Mouse (Mus musculus) midbrain, embryonic 11.5 days (tissue): ENCODE measurements around the gene Ofcc1. TPM values are rescaled to one million over a fixed set of nuclear protein-coding genes. Genes with fewer than 3 reads are reported as not detected.

Experiments used
- ATAC-seq: fragments of 200-750 bp; cut with Nextera tagmentation; 2 replicates; pipeline ENCODE4 v1.8.0; 2017; ENCODE audit warnings: moderate TSS enrichment, moderate library complexity; ENCODE audit not compliant: low FRiP score
- DNase-seq: peaks from one replicate; pipeline ENCODE4 v3.0.0; 2015; ENCODE audit warnings: low spot score; ENCODE audit errors: missing footprints
- H3K27ac ChIP-seq: fragments of 300-500 bp; sonication (generic); 2 replicates; pipeline ENCODE4 v1.5.1; 2014; ENCODE audit warnings: low read depth, low read length
- H3K27me3 ChIP-seq: fragments of 300-500 bp; sonication (generic); 2 replicates; pipeline ENCODE4 v1.6.1; 2014; ENCODE audit warnings: mild to moderate bottlenecking, low read length, moderate library complexity, mixed read lengths; ENCODE audit not compliant: control insufficient read depth, insufficient read depth
- H3K36me3 ChIP-seq: fragments of 300-500 bp; sonication (generic); 2 replicates; pipeline ENCODE4 v1.6.1; 2014; ENCODE audit warnings: mild to moderate bottlenecking, low read length, moderate library complexity, mixed read lengths; ENCODE audit not compliant: control insufficient read depth, insufficient read depth
- H3K4me1 ChIP-seq: fragments of 300-500 bp; sonication (generic); 2 replicates; pipeline ENCODE4 v1.6.1; 2014; ENCODE audit warnings: low read length; ENCODE audit not compliant: control insufficient read depth, insufficient read depth
- H3K4me2 ChIP-seq: fragments of 300-500 bp; sonication (generic); 2 replicates; pipeline ENCODE4 v1.6.1; 2014; ENCODE audit warnings: mild to moderate bottlenecking, moderate library complexity
- H3K4me3 ChIP-seq: fragments of 300-500 bp; sonication (generic); 2 replicates; pipeline ENCODE4 v1.5.1; 2014; ENCODE audit warnings: low read depth, low read length
- H3K9ac ChIP-seq: fragments of 300-500 bp; sonication (generic); 2 replicates; pipeline ENCODE4 v1.6.1; 2014; ENCODE audit warnings: low read length
- H3K9me3 ChIP-seq: fragments of 300-500 bp; sonication (generic); 2 replicates; pipeline ENCODE4 v1.6.1; 2016; ENCODE audit warnings: low read length; ENCODE audit not compliant: control insufficient read depth
- WGBS: fragments of 180-500 bp; shearing (Covaris S2); extraction: QIAGEN DNeasy Blood & Tissue Kit; methylation state at CpG from one replicate; pipeline ENCODE4 v1.1.7; 2014; 5-methylcytosine and 5-hydroxymethylcytosine counted together
- polyA plus RNA-seq: library from polyadenylated mRNA; unstranded; fragments of >200 nt; fragmentation: Nextera tagmentation; extraction: Ambion mirVana; gene quantifications from 2 replicates; pipeline ENCODE4 v1.2.1, GENCODE M21; 2014

The Ofcc1 gene
- polyA plus RNA-seq, 1 experiment from 2014 or later = not detected

DNA sequence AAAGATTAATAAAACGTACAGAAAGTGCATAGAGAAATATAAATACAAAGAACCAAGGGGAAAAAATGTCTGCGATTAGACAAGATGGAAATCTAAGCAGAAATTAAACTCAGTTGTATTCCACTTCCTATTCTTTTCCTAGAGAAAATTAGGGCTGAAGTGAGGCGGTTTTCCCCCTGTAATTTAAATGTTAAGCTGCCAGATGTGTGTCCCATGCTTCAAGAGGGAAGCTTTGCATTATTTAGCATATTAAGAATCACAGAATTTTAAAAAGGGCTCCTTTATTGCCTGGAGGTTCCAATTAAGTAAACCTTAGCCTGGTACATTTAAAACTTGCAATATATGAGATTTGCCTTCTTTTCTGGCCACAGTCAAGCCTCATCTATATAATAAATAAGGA is 205.8 kb downstream of the Ofcc1 start:
- Histone ChIP-seq H3K4me3 (no peak overlapping the region), H3K9me3 (no peaks in the 10 kb centered on the region), H3K27ac (no peak overlapping the region), H3K27me3 (no peaks in the 10 kb centered on the region), H3K4me2 (no peak overlapping the region), H3K36me3 (no peaks in the 10 kb centered on the region), H3K4me1 (peaks cover 3% of the 10 kb centered on the region), H3K9ac (no peak overlapping the region)
- DNase-seq = no peak
- WGBS = 56% methylated on average over 3 of the region's 3 CpGs
- ATAC-seq = no peak

DNA sequence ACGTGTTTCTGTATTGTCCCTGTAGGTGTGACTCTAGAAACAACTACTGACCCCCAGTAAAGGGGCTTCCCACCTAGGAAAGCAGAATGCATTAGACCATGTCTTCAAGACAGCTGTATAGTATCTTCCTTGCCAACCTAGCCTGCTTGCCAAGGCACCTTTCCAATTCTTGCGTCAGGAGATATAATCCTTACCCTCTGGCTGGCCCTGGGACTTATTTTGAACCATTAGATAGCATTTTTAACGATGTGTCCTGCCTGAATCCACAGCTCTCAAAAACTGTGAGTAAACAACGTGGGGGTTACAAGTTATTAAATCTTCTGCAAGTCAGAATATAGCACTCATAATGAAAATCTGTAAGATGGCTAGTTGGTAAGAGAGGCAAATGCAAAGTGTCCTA is 221.3 kb downstream of the Ofcc1 start:
- no peak overlapping the region for H3K4me2 ChIP-seq
- no peaks in the 10 kb centered on the region for H3K27me3 ChIP-seq
- ATAC-seq = no peak

DNA sequence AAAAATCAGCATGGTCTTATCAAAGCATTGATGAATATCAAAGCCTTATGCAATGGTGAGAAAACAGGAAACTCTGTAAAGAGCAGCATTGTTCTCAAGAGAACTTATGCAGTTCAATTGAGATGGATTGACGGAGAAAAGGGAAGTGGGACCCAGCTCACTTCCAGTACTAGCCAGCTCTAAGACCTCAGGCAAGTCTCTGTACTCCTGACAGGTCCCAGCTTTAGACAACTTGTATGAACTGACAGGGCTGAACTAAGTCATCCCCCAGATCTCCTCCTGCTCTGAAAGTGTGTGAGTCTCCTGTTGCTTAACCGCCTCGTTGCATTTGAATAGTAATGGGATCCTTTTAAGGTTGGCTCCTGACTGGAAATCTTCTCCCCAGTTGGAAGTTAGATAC is 225.2 kb downstream of the Ofcc1 start:
- DNase-seq (no peak), ATAC-seq (no peak)
- Histone ChIP-seq H3K27ac (no peak overlapping the region), H3K36me3 (no peaks in the 10 kb centered on the region), H3K27me3 (no peaks in the 10 kb centered on the region), H3K9me3 (no peaks in the 10 kb centered on the region), H3K4me3 (no peak overlapping the region), H3K4me1 (no peaks in the 10 kb centered on the region), H3K4me2 (no peak overlapping the region), H3K9ac (no peak overlapping the region)
- 25% methylated on average over 3 of the region's 3 CpGs for WGBS

More for the DNA sequence above, 221.3 kb downstream of the Ofcc1 start:
- DNase-seq = no peak
- Histone ChIP-seq H3K4me1 (no peaks in the 10 kb centered on the region), H3K27ac (no peak overlapping the region), H3K9me3 (no peaks in the 10 kb centered on the region), H3K36me3 (no peaks in the 10 kb centered on the region), H3K4me3 (no peak overlapping the region), H3K9ac (no peak overlapping the region)
- WGBS = 76% methylated on average over 4 of the region's 4 CpGs

DNA sequence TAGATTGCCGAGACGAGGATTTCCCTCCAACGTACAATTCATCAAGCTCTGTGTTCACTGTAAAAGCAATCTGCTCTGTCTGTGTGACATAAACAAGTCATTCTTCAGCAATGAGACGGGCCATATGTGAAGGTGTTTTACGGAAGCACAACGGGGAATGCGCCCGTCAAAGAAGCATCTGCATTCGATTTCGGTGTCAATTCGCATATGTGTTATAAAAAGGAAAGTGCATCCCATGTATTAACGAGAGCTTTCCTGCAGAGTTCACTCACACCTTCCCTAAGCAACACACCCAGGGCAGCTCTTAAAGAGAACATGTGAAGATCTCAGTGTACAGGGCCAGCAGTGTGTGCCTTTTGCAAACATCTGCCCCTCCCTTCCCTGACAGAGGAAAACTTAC is 225.6 kb downstream of the Ofcc1 start:
- no peak overlapping the region for H3K27ac ChIP-seq
- no peak overlapping the region for H3K4me3 ChIP-seq
- ATAC-seq (no peak), DNase-seq (no peak)
- no peaks in the 10 kb centered on the region for H3K36me3 ChIP-seq
- WGBS = 82% methylated on average over 12 of the region's 12 CpGs
- H3K4me1 ChIP-seq = no peaks in the 10 kb centered on the region
- H3K9me3 ChIP-seq = no peaks in the 10 kb centered on the region
- H3K4me2 ChIP-seq = no peak overlapping the region
- H3K9ac ChIP-seq = no peak overlapping the region
- no peaks in the 10 kb centered on the region for H3K27me3 ChIP-seq

DNA sequence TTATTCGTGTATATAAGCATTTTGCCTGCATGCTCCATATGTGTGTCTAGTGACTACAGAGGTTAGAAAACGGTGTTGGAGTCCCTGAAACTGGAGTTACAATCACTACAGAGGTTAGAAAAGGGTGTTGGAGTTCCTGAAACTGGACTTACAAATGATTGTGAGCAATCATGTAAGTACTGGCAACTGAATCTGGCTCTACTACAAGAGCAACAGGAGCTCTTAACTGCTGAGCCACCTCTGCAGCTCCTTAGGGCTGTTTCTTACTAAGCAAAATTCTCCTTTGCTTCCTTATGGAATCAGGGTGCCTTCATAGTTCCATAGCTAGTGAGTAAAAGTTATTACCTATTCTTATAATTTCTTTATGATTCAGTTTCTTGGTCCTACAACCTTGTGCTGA is 237.4 kb downstream of the Ofcc1 start:
- H3K9me3 ChIP-seq = no peaks in the 10 kb centered on the region
- H3K27me3 ChIP-seq = no peaks in the 10 kb centered on the region
- H3K36me3 ChIP-seq = no peaks in the 10 kb centered on the region
- DNase-seq (no peak), ATAC-seq (no peak)
- no peak overlapping the region for H3K27ac ChIP-seq
- no peaks in the 10 kb centered on the region for H3K4me1 ChIP-seq
- no peak overlapping the region for H3K9ac ChIP-seq
- H3K4me3 ChIP-seq = no peak overlapping the region
- WGBS = 79% methylated on average over 2 of the region's 2 CpGs
- H3K4me2 ChIP-seq = no peak overlapping the region

DNA sequence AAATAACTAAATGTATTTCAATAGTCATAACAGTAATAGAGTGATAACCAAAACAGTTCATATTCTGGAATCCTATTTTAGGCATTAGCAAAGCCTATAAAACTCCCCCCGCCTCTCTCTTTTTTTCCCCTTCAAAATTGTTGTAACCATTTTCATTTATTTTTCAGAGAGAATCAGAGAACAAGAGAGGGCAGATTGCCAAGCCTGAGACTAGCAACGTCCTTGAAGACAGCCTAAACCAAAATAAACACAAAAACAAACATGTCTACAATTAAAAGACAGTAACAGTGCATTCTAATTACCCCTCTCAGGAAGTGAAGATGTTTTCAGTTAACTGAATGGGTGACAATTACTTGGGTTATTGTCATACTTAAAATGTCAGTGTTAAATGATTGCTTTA is 248.9 kb downstream of the Ofcc1 start:
- no peak overlapping the region for H3K4me3 ChIP-seq
- no peak overlapping the region for H3K27ac ChIP-seq
- no peak overlapping the region for H3K9ac ChIP-seq
- no peaks in the 10 kb centered on the region for H3K9me3 ChIP-seq
- WGBS = 68% methylated on average over 2 of the region's 2 CpGs
- no peak for DNase-seq
- no peaks in the 10 kb centered on the region for H3K4me1 ChIP-seq
- no peak overlapping the region for H3K4me2 ChIP-seq
- no peaks in the 10 kb centered on the region for H3K36me3 ChIP-seq
- H3K27me3 ChIP-seq = no peaks in the 10 kb centered on the region
- no peak for ATAC-seq

DNA sequence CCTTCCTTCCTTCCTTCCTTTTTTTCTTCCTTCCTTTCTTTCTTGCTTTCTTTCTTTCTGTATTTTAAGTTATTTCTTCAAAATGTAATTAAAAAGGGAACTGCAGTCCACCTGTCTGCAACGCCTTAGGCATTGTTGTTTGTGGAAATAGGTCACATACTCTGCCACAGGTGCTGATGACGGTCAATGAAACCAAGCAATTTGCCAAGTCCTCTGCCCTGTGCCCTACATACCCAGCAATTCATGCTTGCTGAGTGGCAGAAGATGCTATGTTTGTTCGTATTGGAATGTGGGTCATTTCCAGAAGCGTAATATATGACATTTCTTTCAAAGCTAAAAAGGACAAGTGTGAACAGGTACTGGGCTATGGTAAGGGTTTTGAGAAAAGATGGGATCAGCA is 285.0 kb downstream of the Ofcc1 start:
- H3K4me3 ChIP-seq = no peak overlapping the region
- no peaks in the 10 kb centered on the region for H3K4me1 ChIP-seq
- no peak overlapping the region for H3K4me2 ChIP-seq
- ATAC-seq = no peak
- WGBS = 91% methylated on average over 4 of the region's 4 CpGs
- DNase-seq = no peak
- no peaks in the 10 kb centered on the region for H3K27me3 ChIP-seq
- H3K27ac ChIP-seq = no peak overlapping the region
- H3K9ac ChIP-seq = no peak overlapping the region
- H3K9me3 ChIP-seq = no peaks in the 10 kb centered on the region
- no peaks in the 10 kb centered on the region for H3K36me3 ChIP-seq

DNA sequence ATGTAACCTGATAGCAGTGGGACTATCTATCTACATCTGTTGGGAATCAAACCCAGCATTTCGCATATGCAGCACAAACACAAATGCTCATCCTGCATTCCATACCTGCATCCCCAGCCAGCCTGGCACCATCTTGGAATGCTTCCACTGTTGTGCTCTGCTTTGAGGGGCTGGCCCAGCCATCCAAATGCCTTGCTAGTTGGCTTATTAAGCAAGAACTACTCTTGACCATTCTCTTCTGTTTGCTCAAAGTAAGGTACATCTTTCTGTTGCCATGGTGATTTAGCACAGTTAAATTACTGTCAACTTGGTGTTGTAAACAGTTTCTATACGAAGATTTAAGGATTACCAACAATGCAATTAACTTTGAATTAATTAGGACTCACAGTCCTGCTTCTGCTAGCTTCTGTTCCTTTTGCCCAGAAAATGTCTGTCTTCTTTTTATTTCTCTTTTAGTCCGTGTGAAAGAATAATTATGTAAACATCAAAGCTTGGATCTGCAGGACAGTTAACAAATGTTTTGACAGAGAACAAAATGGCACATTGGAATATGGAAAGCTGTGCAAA is 286.3 kb downstream of the Ofcc1 start:
- no peak overlapping the region for H3K27ac ChIP-seq
- DNase-seq (no peak), ATAC-seq (no peak)
- H3K4me3 ChIP-seq = no peak overlapping the region
- no peaks in the 10 kb centered on the region for H3K36me3 ChIP-seq
- no peak overlapping the region for H3K4me2 ChIP-seq
- H3K9me3 ChIP-seq = no peaks in the 10 kb centered on the region
- H3K9ac ChIP-seq = no peak overlapping the region
- no peaks in the 10 kb centered on the region for H3K27me3 ChIP-seq
- 60% methylated on average over 3 of the region's 3 CpGs for WGBS
- H3K4me1 ChIP-seq = no peaks in the 10 kb centered on the region

DNA sequence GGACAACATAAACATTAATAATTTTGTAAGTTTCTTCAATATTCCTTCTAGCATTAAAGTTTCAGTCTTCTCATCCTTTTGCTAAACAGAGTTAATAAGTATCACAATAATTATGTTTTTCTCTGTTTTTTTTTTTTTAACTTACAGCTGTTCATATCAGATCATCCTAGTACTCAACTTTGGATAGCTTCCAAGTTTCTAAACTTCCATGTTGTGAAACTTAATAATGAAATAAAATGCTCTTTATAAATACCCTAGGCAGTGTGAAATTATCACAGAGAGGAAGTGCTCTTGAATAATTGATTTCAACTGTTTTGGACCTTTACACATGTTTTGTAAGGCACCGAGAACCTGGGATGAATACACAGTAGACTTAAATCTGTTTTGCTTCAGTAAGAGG is 291.2 kb downstream of the Ofcc1 start:
- no peaks in the 10 kb centered on the region for H3K27me3 ChIP-seq
- H3K4me2 ChIP-seq = no peak overlapping the region
- H3K4me1 ChIP-seq = no peaks in the 10 kb centered on the region
- no peaks in the 10 kb centered on the region for H3K36me3 ChIP-seq
- H3K9ac ChIP-seq = no peak overlapping the region
- 93% methylated on average over 1 of the region's 1 CpGs for WGBS
- H3K27ac ChIP-seq = no peak overlapping the region
- DNase-seq = no peak
- H3K9me3 ChIP-seq = no peaks in the 10 kb centered on the region
- ATAC-seq = no peak
- H3K4me3 ChIP-seq = no peak overlapping the region

DNA sequence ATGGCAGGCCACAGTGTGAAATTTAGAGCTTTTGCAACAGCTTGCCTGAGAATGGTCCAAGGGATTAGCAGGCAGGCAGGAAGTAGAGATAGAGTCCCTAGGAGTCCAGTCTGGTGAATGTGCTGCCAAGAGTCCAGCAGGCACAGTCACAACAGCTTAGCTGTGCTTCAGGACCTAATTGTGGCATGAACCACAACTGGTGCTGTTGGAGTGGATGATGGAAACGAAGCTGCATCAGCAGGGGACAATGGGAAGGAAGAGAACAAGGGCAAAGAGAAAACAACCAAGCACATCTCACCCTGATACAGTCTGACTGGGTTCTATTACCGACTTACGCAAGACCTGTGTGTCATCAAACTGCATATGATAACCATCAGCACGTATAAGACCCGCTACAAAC is 300.0 kb downstream of the Ofcc1 start:
- Histone ChIP-seq H3K27ac (no peak overlapping the region), H3K9ac (no peak overlapping the region), H3K36me3 (no peaks in the 10 kb centered on the region), H3K27me3 (no peaks in the 10 kb centered on the region), H3K4me2 (no peak overlapping the region), H3K4me3 (no peak overlapping the region), H3K4me1 (no peaks in the 10 kb centered on the region), H3K9me3 (no peaks in the 10 kb centered on the region)
- no peak for ATAC-seq
- DNase-seq = no peak
- 84% methylated on average over 5 of the region's 5 CpGs for WGBS
